Mouse (Mus musculus) CH12.LX (cell line): ENCODE data around the gene Zcwpw1.
"Not testable (repeated sequence)": the region's sequence is repeated elsewhere in the genome, so short reads cannot be mapped to it uniquely, and the experiment has no call there.

Experiments
- CTCF ChIP-seq, 2 experiments: IDR thresholded peaks in 1 of 2; conservative IDR thresholded peaks in 1 of 2; 2 replicates each; pipeline ENCODE4 v1.5.1; 2011 to 2012; ENCODE audit warnings: low read depth in 2 of 2, low read length in 2 of 2, improper control_type of control experiment in 1 of 2, inconsistent platforms in 1 of 2, mild to moderate bottlenecking in 1 of 2, moderate library complexity in 1 of 2
- ELF1 ChIP-seq: IDR thresholded peaks from 2 replicates; pipeline ENCODE4 v1.6.1; 2014; ENCODE audit warnings: low read depth, mild to moderate bottlenecking, inconsistent platforms, low read length, improper control_type of control experiment
- MAFK ChIP-seq: IDR thresholded peaks from 2 replicates; pipeline ENCODE4 v1.6.1; 2011; ENCODE audit warnings: low read length, improper control_type of control experiment; ENCODE audit not compliant: insufficient replicate concordance
- MAX ChIP-seq: IDR thresholded peaks from 2 replicates; pipeline ENCODE4 v1.6.1; 2011; ENCODE audit warnings: low read length, improper control_type of control experiment
- MEF2A ChIP-seq: IDR thresholded peaks from 2 replicates; pipeline ENCODE4 v1.6.1; 2014; ENCODE audit warnings: low read depth, mild to moderate bottlenecking, inconsistent platforms, low read length, improper control_type of control experiment, borderline replicate concordance
- NRF1 ChIP-seq: IDR thresholded peaks from 2 replicates; pipeline ENCODE4 v1.6.1; 2014; ENCODE audit warnings: low read depth, mild to moderate bottlenecking, inconsistent platforms, low read length, improper control_type of control experiment, moderate library complexity
- PAX5 ChIP-seq: IDR thresholded peaks from 2 replicates; pipeline ENCODE4 v1.6.1; 2012; ENCODE audit warnings: low read length, inconsistent platforms, mixed read lengths
- POLR2A ChIP-seq: IDR thresholded peaks from 2 replicates; pipeline ENCODE4 v1.6.1; 2011; ENCODE audit warnings: low read depth, mild to moderate bottlenecking, improper control_type of control experiment, low read length
- POLR2AphosphoS2 ChIP-seq: IDR thresholded peaks from 2 replicates; pipeline ENCODE4 v1.6.1; 2011; ENCODE audit warnings: low read depth, low read length, improper control_type of control experiment
- SMC3 ChIP-seq: IDR thresholded peaks from 2 replicates; pipeline ENCODE4 v1.6.1; 2011; ENCODE audit warnings: low read depth, low read length, improper control_type of control experiment
- USF1 ChIP-seq: IDR thresholded peaks from 2 replicates; pipeline ENCODE4 v1.6.1; 2014; ENCODE audit warnings: low read depth, mild to moderate bottlenecking, inconsistent platforms, low read length, improper control_type of control experiment

DNA sequence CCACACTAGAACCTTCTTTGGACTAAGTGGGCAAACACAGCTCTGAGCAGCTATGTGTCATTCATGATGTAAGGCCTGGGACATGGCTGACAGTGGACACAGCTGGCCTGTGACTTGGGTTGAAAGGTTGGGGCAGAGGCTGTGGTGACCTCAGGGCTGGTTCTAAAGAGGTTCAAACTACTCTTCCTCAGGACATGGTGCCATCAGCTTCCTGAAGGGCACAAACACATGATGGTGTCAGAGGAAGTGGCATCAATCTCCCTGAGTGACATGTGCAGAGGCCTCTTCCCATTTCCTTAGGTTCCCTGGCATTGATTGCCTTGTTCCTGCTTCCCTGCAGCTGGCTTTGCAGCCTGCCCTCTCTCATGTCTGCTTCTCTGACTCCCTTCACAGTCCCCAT lies 49.5 kb downstream of the Zcwpw1 start:
- not testable (repeated sequence) for TF ChIP-seq CTCF (conservative IDR thresholded peaks at IDR 0.05 in 1 of 2, IDR thresholded peaks at IDR 0.05 in 1 of 2; ENCODE audit: low read depth in 2 of 2, low read length in 2 of 2); USF1; MAX; POLR2AphosphoS2; SMC3; POLR2A; ELF1; NRF1; MEF2A; PAX5; MAFK
